Mouse (Mus musculus) ES-E14 (cell line): ENCODE results near the gene Gngt2. TPM values are rescaled to one million over a fixed set of nuclear protein-coding genes. Genes with fewer than 3 reads are reported as not detected.

Source experiments
- DNase-seq: peaks from one replicate; pipeline ENCODE4 v3.0.0-alpha.2; 2013; ENCODE audit warnings: low read depth, low spot score
- H3K27ac ChIP-seq: 2 replicates; pipeline ENCODE4 v1.5.1; 2012; ENCODE audit warnings: low read depth, mild to moderate bottlenecking, low read length, moderate library complexity, mixed read lengths; ENCODE audit not compliant: poor library complexity, insufficient read depth, severe bottlenecking
- H3K36me3 ChIP-seq: 2 replicates; pipeline ENCODE4 v1.6.1; 2012; ENCODE audit warnings: mild to moderate bottlenecking, low read length, moderate library complexity, mixed read lengths; ENCODE audit not compliant: control insufficient read depth, poor library complexity, insufficient read depth, severe bottlenecking
- H3K4me1 ChIP-seq, 2 experiments: fragments of 150-350 bp in 1 of 2; sonication (generic) in 1 of 2; 2 replicates each; pipeline ENCODE4 v1.6.1; 2012; ENCODE audit warnings: low read length in 2 of 2, mild to moderate bottlenecking in 1 of 2, mixed read lengths in 1 of 2; ENCODE audit not compliant: control insufficient read depth in 2 of 2, insufficient read depth in 2 of 2, poor library complexity in 1 of 2
- H3K4me3 ChIP-seq, 2 experiments: fragments of 150-350 bp in 1 of 2; sonication (generic) in 1 of 2; 2 replicates each; pipeline ENCODE4 v1.5.1; 2012; ENCODE audit warnings: low read length in 2 of 2, low read depth in 1 of 2, mild to moderate bottlenecking in 1 of 2, mixed read lengths in 1 of 2; ENCODE audit not compliant: insufficient read depth in 1 of 2, poor library complexity in 1 of 2, severe bottlenecking in 1 of 2
- H3K9ac ChIP-seq: 2 replicates; pipeline ENCODE4 v1.6.1; 2012; ENCODE audit warnings: low read depth, mild to moderate bottlenecking, low read length, mixed read lengths; ENCODE audit not compliant: poor library complexity, insufficient read depth, severe bottlenecking
- H3K9me3 ChIP-seq: fragments of 150-350 bp; sonication (generic); 2 replicates; pipeline ENCODE4 v1.6.1; 2012; ENCODE audit warnings: low read depth, mild to moderate bottlenecking, low read length; ENCODE audit not compliant: control insufficient read depth, insufficient read depth
- CHD2 ChIP-seq: IDR thresholded peaks from 2 replicates; pipeline ENCODE4 v1.6.1; 2014; ENCODE audit warnings: mild to moderate bottlenecking, low read depth, low read length, inconsistent platforms
- HCFC1 ChIP-seq: IDR thresholded peaks from 2 replicates; pipeline ENCODE4 v1.6.1; 2012; ENCODE audit warnings: low read length, inconsistent platforms, borderline replicate concordance; ENCODE audit not compliant: insufficient read depth
- MAFK ChIP-seq: IDR thresholded peaks from 2 replicates; pipeline ENCODE4 v1.6.1; 2014; ENCODE audit warnings: mild to moderate bottlenecking, low read depth, low read length, inconsistent platforms; ENCODE audit not compliant: insufficient read depth
- ZC3H11A ChIP-seq: IDR thresholded peaks from 2 replicates; pipeline ENCODE4 v1.6.1; 2012; ENCODE audit warnings: low read depth, mild to moderate bottlenecking, inconsistent platforms, low read length, borderline replicate concordance
- ZNF384 ChIP-seq: IDR thresholded peaks from 2 replicates; pipeline ENCODE4 v1.6.1; 2012; ENCODE audit warnings: low read depth, low read length, inconsistent platforms
- in situ Hi-C, 2 experiments: fragments of 600-800 bp; cut with MboI; formaldehyde crosslinking; loops; one replicate each; pipeline ENCODE4 v1.15.1; 2025; ENCODE audit warnings: low sequenced_read_pairs in 2 of 2, inconsistent platforms in 1 of 2; ENCODE audit not compliant: unreplicated experiment in 2 of 2
- total RNA-seq: library from RNA; depleted of rRNA; stranded (reverse); fragments of 300-350 nt; gene quantifications from 2 replicates; pipeline ENCODE4 v1.2.3, GENCODE M21; 2012

Gene Gngt2
- total RNA-seq, 1 experiment, result 9.2 TPM

- Histone ChIP-seq H3K4me1 (peaks cover 11 to 22% of the 10 kb centered on the region in 2 experiments), H3K9me3 (no peaks in the 10 kb centered on the region), H3K9ac (no peak overlapping the region), H3K27ac (no peak overlapping the region), H3K4me3 (peak overlapping the region in 1 of 2 experiments; percentile 26; a peak in 1 of 4 replicates), H3K36me3 (no peaks in the 10 kb centered on the region)
- DNase-seq, result no peak
- in situ Hi-C loops, result no loop called here
- no peak for TF ChIP-seq CHD2
- TF ChIP-seq ZNF384, result no peak
- no peak for TF ChIP-seq MAFK
- TF ChIP-seq HCFC1, result no peak
- TF ChIP-seq ZC3H11A, result no peak
Measured at GRCm38 (mm10) chr11:95840694-95841497, 3.9 kb downstream of the Gngt2 start.

DNA sequence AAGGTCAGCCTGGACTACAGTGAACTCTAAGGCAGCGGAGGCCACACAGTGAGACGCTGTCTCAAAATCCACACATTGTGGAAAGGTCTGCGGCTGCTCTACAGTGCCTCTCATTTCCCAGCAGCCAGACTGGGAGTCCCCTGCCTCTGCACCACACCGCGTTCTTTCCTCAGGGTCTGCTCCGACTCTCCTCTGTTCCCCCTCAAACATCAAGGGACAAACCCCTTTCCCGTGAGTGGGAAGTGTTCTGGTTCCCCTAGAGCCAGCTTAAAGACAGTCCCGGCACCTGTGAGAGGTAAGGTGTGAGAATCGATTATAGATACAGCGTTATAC lies 4.4 kb downstream of the Gngt2 start:
- no peaks in the 10 kb centered on the region for H3K9me3 ChIP-seq
- TF ChIP-seq ZC3H11A (no peak), MAFK (no peak), ZNF384 (no peak), HCFC1 (no peak), CHD2 (no peak)
- no peak for DNase-seq
- no peak overlapping the region for H3K27ac ChIP-seq
- peak overlapping the region; percentile 26 to 50; a peak in 3 of 4 replicates for H3K4me3 ChIP-seq
- no peak overlapping the region for H3K9ac ChIP-seq
- H3K36me3 ChIP-seq, result no peaks in the 10 kb centered on the region
- in situ Hi-C loops, result no loop called here
- peaks cover 11 to 22% of the 10 kb centered on the region in 2 experiments for H3K4me1 ChIP-seq

DNA sequence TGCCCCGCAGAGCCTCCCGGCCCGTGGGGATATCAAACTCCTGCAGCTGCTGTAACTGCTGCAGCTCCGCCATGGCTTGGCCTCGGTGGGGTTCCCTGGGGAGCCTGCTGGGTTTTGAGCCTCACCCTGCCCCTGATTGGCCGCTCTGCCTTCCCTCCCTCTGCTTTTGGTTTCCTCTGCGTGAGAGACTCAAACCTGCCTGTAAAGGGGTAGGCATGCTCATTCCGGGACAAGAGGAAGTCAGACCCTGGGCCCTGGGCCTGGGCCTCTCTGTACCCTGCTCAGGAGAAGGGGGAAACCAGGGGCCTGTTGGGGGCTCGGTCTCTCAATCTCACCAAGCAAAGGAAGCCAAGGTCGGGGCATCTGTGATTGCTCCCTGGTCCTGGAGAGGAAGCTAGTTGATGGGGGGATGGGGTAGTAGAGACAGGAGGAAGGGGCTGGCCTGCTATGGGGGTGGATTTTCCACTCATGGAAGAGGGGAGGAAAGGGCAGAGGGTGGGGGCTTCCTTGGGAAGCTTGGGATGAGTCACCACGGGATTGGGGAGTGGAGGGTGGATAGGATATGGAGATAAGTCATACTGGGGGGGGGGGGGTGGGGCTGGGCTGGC lies 5.2 kb downstream of the Gngt2 start, which contains the start of gene Abi3:
Gene Abi3 (minus strand): TSS at position 403 of the 608 bp plus-strand sequence.
- no peak for DNase-seq
- H3K9me3 ChIP-seq, result no peaks in the 10 kb centered on the region
- TF ChIP-seq CHD2 (no peak), MAFK (no peak), ZC3H11A (no peak), ZNF384 (no peak), HCFC1 (no peak)
- in situ Hi-C loops, result no loop called here
- peak within 1 kb of the TSS; percentile 32; the same call in 1 of the 2 replicates for H3K27ac ChIP-seq
- no peaks in the 10 kb centered on the region for H3K36me3 ChIP-seq
- peaks cover 11 to 22% of the 10 kb centered on the region in 2 experiments for H3K4me1 ChIP-seq
- peak within 1 kb of the TSS; percentile 26 to 50; a peak in 3 of 4 replicates for H3K4me3 ChIP-seq
- H3K9ac ChIP-seq, result peak within 1 kb of the TSS; percentile 41; the same call in 1 of the 2 replicates

DNA sequence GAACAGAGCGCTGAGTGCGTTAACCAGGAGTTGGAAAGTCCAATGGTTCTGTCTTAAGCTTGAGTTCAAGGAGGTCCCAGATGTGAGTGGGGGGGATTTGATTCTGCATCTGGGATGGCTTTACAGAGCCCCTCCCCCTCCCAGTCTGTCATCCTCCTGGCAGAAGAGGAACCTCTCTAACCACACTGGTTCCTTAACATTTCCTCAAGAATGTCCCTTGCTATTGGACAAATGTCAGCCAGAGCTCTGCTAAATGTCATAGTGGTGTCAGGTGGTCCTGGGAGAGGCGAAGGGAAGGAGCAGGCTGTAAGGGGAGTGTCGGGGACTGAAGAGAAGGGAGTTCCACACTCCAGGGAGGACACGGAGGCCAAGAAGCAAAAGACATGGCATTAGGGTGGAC lies 5.9 kb downstream of the Gngt2 start:
- H3K4me1 ChIP-seq, result peaks cover 11 to 22% of the 10 kb centered on the region in 2 experiments
- H3K36me3 ChIP-seq, result no peaks in the 10 kb centered on the region
- H3K9ac ChIP-seq, result no peak overlapping the region
- TF ChIP-seq CHD2, result no peak
- no peak overlapping the region for H3K27ac ChIP-seq
- no peaks in the 10 kb centered on the region for H3K9me3 ChIP-seq
- in situ Hi-C loops, result no loop called here
- DNase-seq, result no peak
- H3K4me3 ChIP-seq, result no peak overlapping the region

DNA sequence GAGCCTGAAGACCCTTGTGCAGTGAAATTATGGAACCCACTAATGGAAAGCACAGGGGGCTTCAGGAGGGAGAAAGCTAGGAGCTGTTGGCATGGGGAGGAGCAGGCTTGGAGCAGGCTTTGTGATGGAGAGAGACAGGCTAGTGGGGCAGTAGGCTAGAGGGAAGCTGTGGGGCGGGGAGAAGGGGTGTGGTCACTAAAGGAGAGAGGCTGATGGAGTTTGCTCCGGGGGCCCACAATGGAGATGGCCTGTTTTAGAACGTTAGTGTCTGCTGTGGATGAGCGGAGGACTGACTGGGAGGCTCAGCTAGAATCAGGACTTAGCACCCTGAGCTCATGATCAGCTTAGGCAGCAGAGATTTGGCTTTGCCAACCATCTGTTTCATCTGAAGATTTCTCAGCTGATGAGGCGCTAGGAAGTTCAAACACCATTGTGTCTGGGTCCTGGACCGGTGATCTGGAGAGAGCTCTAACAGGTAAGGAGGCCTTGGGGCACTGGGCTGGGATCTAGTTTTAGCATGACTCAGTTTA lies 6.5 kb downstream of the Gngt2 start:
- H3K36me3 ChIP-seq, result no peaks in the 10 kb centered on the region
- H3K27ac ChIP-seq, result no peak overlapping the region
- DNase-seq, result no peak
- H3K9ac ChIP-seq, result no peak overlapping the region
- H3K4me1 ChIP-seq, result peaks cover 11 to 22% of the 10 kb centered on the region in 2 experiments
- H3K9me3 ChIP-seq, result no peaks in the 10 kb centered on the region
- no peak overlapping the region for H3K4me3 ChIP-seq
- TF ChIP-seq ZC3H11A, result no peak
- in situ Hi-C loops, result no loop called here
